Mouse (Mus musculus) ovary, postnatal 36 days (tissue): ENCODE data around the gene Hmgb1.

Source experiments
- DNase-seq: peaks from one replicate; pipeline ENCODE4 v3.0.0; 2022; ENCODE audit warnings: low spot score, mixed read lengths

Gene Hmgb1

DNA sequence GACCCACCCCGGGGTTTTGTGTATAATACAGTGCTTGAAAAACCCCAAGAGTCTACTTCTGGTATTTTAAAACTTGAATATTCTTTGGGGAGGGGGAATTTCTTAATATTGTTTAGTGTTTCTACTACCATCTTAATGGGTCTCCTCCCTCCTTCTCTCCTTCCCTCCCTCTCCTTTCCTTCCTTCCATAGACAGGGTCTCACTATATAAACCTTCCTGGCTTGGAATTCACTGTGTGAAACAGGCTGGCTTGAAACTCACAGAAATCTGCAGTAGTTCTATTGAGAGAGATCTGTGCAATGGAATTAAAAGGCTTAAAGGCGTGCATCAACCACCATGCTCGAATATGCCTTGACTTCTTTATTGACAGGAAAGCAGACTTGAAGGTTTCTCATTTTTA lies 1.5 kb upstream of the Hmgb1 start:
- DNase-seq, result no peak

DNA sequence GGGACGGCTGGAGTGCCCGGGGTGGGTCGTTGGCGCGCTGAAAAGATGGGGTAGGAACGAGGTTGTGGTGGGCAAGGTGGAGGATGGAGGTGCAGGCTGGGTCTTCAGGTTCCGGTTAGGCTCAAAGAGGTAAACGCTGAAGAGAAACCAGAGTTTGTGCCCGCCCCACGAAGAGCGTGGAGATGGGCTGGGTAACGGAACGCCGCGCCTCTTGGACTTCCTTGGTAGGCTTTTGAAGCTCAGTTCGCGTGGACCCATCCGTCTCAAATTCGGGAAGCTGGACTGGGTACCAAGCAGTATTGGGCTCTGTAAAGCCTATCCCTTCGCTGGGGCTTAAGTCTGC lies 526 bp upstream of the Hmgb1 start:
- peak; percentile 49 for DNase-seq

DNA sequence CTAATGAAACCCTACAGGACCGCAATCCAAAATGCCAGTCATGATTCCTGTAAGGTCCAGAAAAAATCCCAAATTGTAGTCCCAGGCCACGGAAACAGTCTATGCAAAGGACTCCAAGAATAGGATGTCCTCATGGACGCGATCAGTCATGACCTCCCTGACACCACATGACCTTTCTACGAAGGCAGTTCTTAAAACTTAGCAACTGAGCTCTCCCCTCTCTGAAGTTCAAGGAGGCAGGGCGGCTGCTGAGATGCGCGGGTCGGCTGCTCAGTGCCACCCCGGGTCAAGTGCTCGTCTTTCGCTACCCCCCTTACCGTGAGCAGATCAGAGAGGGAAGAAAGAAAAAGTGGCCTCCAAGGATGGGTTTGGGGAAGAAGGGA lies 577 bp downstream of the Hmgb1 start:
- no peak for DNase-seq

DNA sequence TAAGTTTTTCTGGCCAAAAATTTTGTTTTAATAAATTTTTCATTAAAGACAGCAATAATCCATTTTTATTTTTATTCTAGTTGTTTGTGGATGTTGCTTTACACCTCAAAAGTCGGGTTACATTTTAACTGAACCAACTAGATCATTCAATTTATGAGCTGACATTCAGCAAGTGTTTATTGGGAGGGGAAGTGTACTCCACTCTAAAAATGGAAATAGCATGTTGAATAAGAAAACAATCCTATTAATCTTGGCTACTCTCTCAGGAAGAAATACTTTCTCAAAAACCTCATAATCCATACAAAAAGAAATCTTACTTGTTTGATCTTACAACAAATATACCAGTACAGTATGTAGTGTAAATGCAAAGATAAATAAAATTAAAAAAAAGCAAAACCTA lies 1.2 kb downstream of the Hmgb1 start:
- DNase-seq, result no peak

DNA sequence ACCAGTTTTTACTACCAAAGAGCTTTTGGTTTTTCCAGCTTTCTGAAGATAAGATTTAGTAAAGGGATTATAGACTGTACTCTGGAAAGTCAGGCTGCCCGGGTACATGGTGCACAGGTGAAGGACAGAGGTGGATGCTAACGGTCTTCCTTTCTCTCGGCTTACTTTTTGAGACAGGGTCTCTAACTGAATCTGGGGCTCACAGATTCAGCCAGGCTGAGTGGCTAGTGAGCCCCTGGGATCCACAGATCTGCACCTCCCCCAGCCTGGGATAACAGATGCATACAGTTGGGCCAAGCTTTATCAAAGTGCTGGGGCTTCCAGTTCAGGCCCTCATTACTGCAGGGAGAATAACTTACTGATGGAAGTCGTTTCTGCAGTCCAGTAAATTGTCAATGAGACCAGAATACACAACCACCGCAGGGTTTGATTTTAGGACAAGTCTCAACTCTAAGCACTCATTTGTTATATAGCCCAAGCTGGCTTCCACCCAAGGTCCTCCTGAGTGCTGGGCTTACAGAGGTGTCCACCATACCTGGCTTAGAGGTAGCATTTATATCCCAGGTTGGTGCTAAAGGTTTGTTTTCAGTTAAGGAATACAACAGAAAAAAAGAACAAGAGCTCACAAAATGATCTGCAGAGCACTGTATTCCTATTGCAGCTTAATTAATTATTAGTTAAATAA lies 2.0 kb downstream of the Hmgb1 start:
- no peak for DNase-seq

DNA sequence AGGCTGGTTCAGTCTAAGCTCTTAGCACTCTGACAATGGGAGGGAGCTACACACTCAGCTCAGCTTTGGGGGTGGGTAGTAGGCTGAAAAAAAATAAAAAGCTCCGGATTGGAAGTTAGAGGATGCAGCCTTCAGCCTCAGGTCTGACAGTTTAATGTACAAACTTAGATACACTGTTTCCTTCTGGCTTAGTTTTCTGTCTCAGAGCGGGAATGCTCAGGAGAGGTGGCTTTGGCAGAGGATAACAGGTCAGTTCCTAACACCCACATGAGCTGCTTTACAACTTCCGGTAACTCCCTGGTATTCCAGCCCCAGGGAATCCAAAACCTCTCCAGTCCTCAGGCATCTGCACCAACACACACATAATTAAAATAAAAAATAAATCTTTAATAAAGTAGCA lies 4.5 kb downstream of the Hmgb1 start:
- no peak for DNase-seq

DNA sequence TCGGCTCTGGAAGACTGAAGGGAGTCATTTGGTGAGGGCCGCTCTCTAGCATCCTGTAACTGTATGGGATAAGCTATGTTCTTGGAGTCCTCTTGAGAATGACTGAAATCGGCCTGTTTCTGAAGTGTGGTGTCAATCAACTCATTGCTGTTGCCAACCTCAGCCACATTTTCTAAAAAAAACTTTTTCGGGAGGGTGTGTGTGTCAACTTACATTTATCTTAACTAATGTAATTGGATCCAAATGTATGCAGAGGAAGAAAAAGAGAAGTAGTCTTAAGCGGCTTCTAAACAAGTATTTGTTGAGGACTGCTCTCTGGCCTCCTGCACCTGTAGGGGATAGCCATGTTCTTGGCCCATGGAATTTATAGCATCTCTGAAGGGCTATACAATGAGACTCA lies 6.2 kb downstream of the Hmgb1 start:
- no peak for DNase-seq

DNA sequence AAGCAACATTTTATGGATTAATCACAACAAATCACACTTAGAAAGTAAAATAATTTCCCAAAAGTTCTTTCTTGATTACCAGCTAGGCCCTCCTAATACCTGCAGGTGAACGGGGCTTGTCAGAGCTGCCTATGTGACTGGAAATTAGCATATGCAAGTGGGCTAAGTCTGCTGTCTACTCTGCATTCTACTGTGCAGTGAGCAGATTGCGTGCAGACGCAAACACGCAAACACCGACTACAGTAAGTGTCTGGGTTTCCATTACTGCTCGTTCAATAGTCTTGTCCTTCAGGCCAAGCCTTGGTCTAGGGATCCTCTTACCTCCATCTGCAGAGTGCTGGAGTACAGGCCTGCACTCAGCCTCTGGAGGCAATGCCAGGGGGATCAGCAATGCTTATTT lies 8.6 kb downstream of the Hmgb1 start:
- DNase-seq, result no peak

DNA sequence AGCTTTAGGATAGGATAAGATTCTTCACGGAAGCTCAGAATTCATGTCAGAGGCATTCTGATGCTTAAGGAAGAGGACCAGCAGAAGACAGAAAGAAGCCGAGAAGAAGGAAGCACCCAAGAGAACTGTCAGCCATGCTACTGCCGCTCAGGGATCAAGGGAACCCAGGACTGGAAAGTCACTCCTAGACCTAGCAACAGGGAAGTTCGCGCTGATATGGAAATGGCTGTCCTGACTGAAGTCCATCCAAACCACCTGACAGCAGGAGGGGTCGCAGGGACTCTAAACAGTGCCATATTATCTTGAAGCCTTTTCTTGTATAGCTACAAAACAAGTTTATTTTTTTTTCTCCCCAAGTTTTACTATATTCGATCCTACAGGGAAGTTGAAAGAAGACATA lies 9.8 kb downstream of the Hmgb1 start:
- no peak for DNase-seq

DNA sequence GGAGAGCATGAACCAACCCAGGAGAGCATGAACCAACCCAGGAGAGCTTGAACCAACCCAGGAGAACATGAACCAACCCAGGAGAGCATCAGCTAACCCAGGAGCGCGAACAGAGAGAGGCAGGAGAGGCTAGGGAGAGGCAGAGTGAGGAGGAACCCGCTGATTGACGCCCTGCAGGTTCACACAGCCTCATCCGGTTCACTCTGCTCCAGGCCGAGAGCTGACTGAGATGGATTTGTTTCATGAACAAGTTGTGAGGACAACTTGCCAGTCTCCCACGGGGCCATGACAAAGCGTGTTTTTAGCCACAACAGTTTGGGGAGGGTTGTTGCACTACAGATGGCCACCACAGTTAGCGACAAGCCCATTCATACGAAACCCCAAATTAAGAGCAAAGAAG lies 12.0 kb downstream of the Hmgb1 start:
- DNase-seq, result no peak

DNA sequence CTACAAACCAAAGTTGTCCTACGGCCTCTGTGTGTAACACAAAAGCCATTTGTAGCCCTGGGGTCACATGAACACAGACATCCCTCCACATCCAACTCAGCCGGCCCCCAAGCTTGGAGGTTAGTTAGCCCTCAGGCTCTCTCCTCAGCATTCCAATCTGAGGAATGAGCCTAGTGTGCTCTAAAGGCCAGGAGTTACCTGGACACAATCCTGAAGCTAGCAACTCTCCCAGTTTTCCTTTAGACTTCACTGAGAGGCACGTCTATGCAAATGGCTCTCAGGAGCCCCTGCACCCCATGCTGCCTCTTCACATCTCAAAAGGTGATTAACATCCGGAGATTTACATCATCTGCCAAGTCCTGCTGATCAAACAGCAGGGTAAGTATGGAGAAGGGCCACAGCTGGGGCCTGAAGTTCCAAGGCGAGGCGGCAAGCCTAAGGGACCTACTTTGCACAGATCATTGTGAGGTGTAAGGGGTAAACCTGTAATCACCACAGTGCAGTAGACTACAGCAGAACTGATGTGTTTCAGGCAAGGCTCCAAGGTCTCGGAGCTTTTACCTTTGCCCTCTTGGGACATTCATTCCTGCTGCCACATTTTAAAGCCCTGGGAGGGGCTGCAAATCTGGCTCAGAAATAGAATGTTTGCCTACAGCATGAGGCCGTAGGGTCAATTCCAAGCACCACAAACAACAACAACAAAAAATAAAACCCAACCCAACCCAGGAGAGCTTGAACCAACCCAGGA lies 13.3 kb downstream of the Hmgb1 start:
- no peak for DNase-seq

DNA sequence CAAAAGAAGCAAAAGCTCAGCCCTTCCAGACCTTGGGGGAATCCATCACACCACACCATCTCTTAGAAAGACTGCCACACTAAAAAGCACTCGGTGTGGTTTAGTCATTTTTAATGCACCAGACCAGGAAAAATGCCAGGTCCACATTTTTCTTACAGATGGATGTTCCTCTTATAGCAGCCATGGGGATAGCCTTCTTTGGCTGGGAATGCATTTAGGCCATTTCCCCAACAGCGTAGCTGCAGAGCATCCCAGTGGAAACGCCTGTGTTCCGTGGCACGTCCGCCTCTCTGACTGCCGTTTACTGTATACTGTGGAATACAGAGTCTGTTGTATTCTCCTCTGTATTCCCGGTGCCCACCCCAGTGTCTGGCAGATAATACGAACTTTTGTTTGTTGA lies 15.5 kb downstream of the Hmgb1 start:
- no peak for DNase-seq

DNA sequence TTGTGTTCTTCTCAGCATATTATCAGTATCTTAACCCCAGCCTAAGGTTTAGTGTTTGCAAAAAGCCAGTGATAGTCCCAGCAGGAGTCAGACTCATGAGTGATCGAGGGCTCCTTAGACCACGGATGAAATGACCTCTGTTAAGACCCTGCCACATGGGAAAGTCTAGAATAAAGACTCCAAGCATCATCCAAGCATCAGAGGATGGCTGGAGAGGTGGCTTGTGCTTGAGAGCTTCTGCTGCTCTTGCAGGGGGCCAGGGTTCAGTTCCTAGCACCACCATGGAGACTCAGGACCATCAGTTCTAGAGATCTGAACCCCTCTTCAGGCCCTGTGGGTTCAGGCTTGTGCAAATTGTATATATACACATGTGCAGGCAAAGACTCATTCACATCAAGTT lies 16.2 kb downstream of the Hmgb1 start:
- no peak for DNase-seq

DNA sequence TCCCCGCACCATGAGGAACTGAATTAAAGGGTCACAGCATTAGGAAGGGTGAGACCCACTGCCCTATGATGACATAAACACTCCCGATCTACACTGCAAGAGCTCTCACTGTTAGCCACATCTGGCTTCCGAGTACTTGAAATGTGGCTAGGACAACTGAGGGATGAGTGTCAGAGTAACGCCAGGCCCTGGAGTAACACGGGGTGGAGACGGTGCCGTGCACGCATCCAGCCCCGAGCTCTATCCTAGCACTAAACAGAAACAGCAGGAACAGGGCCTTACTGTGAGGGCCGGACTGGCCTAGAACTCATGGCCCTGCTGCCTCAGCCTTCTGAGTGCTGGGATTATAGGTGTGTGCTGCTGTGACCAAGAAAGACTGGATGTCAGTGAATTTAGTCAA lies 18.3 kb downstream of the Hmgb1 start:
- DNase-seq, result no peak

DNA sequence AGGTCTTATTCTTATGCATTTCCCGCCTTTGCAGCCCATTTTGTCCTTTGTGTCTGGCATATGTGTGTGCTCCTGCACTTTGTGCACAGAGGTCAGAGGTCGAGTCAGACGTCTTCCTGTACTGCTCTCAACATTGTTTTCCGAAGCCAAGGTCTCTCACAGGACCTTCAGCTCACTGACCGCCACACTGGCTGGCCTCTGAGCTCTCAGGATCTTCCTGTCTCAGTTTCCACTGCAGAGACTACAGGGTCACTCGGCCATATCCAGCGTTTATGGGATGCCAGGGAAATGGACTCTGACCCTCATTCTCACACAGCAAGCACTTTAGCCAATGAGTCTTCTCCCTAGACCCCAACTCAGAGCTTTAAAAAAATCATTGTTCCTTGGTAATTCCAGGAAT lies 19.4 kb downstream of the Hmgb1 start:
- no peak for DNase-seq

DNA sequence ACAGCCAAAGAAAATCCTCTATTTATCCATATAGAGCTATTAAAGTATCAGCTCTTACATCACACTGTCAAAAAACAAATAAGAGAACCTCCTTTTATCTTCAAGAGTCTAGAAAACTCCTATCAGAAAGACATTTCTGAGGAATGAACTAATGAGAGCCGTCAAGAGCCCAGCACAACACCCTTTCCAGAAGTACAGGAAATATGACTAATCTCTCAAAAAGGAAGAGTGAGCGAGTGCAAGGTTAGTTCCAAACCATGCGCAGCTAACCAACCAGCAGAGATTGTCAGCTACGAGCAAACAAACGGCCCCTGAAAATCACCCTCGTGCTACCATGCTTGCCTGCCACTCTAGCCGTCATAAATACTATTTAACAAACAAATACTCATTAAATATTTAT lies 21.4 kb downstream of the Hmgb1 start:
- no peak for DNase-seq

DNA sequence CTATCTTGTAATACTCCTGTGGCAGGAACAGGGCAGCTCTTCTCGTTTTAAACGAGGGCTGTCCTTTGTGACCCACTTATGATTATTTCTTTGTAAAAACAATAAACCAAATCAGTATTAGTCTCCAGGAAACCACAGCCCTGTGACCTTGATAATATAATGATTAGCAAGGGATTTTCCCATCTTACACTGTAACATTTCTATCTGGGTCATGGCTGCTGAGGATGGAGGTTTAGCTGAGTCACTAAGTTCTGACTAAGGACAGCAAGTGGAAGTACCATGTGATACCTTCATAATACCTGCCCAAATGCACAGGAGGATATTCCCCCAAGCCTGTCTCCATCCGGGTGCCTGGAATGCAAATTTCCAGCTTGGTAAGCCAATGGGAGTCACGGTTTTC lies 23.8 kb downstream of the Hmgb1 start:
- no peak for DNase-seq

DNA sequence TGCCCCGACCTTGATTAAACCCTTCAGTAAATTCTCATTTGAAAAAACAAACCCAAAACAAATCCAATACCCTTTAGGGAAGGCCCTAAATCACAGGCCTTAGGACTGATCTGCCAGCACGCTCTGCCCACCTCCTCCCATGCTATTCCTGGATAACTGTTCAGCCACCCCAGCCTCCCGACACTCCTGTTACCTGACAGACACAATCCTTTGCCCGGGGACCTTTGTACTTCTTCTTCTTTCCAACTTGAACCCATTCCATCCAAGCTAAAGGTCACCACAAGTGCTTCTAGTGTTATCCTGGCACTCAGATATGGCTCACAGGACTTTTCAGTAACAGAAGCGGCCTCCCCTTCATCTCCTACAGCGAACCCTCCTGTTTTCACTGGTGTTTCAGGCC lies 25.3 kb downstream of the Hmgb1 start:
- no peak for DNase-seq

DNA sequence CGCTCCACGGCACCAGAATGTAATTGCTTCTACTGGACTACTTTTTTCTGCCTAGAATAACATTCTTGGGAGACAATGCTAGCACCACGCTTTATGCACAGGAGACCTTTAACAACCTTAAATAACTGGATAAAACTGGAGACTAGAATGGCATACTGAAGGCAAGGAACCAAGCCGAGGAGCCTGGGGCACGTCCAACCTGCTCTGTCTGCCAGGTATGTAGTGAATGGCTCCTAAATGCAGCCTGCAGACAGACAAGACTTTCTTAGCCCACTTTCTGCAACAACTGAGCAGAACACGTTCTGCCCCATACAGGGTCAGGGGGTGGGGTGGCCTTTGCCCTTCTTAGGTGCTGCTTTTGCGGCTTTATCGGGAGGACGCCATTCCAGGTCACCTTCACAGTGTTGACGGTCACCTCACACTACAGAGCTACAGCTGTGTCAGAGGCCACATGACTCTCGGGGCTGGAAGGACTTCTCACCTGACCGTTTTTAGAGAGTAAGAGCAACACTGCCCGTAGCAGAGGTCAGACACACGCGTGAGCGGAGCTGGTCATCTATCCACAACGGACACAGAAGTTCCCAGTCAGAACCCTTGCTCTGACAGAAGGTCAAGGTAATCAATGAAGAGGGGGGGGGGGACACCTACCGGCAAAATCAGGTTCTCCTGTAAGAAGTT lies 27.3 kb downstream of the Hmgb1 start:
- no peak for DNase-seq

DNA sequence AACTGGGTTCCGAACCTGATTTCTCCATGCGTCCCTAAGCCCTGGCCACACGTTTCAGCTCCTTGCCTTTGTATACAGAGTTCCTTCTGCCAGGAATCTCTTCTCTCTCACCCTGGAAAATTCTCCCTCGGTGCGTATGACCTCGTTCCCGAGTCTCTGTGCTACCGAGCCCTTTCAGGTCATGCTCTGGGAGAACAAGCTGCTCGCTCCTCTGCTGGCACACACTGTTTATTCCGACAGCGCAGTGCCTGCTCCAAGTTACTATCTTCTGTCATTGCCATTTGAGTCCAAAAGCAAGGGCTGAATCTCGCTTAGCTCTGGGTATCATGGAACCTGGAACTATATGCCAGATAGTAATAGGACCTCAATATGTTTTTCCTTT lies 31.5 kb downstream of the Hmgb1 start:
- peak; percentile 47 for DNase-seq

DNA sequence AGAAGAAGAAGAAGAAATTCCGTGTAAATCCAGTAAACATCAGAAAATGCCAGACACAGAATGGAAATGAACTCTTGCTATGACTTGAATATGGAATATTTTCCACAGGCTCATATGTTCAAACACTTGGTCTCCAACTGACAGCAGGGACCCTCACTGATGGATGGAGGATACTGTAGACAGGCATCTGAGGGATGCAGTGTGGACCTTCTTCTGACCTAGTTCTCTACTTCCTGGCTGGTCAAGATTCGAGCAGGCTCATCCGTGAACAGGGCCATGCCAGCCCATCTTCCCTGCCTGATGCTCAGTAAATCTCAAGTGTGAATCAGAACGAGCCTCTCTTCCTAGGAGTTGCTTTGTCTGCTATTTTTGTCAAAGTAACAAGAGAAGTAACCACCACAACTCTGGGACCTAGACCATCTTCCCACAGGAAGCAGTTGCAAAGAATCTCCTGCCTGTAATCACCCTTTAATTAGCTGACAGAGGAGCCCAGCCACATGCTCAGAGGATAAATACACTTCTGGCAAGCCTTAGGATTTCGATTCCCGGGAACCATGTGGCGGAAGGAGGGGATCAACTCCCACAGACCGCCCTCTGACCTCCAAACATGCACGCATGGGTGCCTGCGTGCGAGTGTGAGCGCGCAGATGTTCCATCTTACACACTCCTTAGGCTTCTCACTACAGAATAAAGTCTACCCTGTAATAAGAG lies 32.1 kb downstream of the Hmgb1 start:
- peak; percentile 29 for DNase-seq

DNA sequence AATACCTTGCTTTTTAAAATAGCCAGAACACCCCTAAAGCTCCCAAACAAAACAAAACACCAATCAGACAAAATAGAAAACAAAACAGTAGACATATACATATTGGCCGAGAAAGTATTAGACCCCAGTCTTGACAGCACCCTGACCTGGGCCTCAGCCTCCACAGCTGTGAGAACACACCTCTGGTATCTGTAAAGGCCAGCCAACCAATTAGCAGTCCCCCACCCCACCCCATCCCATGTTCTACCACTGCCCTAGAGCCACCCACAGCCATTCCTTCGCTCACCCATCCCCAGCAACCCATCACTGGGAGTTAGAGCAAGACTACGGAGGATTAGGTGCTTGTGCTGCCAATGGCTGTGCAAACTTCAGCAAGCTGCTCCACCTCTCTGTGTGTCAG lies 33.4 kb downstream of the Hmgb1 start:
- no peak for DNase-seq

DNA sequence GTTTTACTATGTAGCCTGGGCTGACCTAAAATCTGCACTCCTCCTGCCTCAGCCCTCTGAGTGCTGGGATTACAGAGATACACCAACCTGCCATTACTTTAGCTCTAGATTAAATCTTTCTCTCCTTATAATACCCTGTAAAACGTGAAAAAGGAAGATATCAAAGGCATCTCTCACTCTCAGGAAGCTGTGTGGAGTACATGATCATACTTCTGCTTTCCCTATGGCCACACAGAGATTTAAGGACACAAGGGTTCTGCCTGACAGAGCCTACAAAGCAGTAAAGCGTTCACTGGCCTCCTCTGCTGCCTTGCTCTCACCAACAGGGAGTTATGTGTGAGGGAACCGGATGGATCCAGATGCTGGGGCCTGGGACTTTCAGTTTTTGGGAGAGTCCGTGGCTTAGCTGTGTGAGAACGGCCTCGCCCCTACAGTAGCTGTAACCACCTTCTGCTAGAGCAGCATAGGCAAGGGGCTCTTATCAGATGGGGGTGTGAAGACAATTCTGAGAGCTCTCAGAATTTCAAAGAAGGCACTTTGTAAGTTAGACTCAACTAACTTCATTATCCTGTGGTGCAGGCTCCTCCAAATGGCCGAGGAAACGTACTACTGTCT lies 36.8 kb downstream of the Hmgb1 start:
- no peak for DNase-seq
